Mouse (Mus musculus) C2C12 (cell line): ENCODE measurements around the gene Idh1.

Experiments
- CTCF ChIP-seq: IDR thresholded peaks from one replicate; pipeline ENCODE4 v1.5.1; 2011; ENCODE audit not compliant: control insufficient read depth, insufficient read depth, insufficient read length
- MAX ChIP-seq: IDR thresholded peaks from one replicate; pipeline ENCODE4 v1.6.1; 2011; ENCODE audit warnings: mild to moderate bottlenecking, control low read depth

- TF ChIP-seq MAX: no peak
- no peak for TF ChIP-seq CTCF
These were observed 72.6 kb downstream of the Idh1 start for GRCm38 (mm10) chr1:65113536-65114172.
